Mouse (Mus musculus): ENCODE measurements around the gene Gpr155. TPM values are rescaled to one million over a fixed set of nuclear protein-coding genes. Genes with fewer than 3 reads are reported as not detected.

Gpr155 gene
- polyA plus RNA-seq, 1 experiment from 2014 or later, result 1.6 TPM

GRCm38 (mm10) chr2:73389951-73390350, 3.6 kb upstream of the Gpr155 start:
- in situ Hi-C loops (cut with MboI; ENCODE audit: low pct_unique_long_range_greater_than_20kb), result no loop called here
- POLR2A ChIA-PET, result interaction anchor here (0.6 kb wide), 1 partner anchor 78 kb away, joined by 4 read pairs; no protein-coding TSS in a partner anchor
- H3K27me3 ChIP-seq, result no peaks in the 10 kb centered on the region
- CTCF ChIA-PET, result interaction anchor here (1.0 to 1.1 kb wide), 2 partner anchors 10 to 16 kb away, joined by 3 read pairs; no protein-coding TSS in a partner anchor
- no peak for ATAC-seq
- no peak for DNase-seq (ENCODE audit: low read depth, low spot score)
- TF ChIP-seq CTCF (IDR thresholded peaks at IDR 0.05), result no peak

GRCm38 (mm10) chr2:73387806-73388205, 1.4 kb upstream of the Gpr155 start:
- DNase-seq (ENCODE audit: low read depth, low spot score) (no peak), ATAC-seq (no peak)
- ChIA-PET CTCF (interaction anchor here (1.3 kb wide), 1 partner anchor 19 kb away, joined by 3 read pairs; no protein-coding TSS in a partner anchor), POLR2A (interaction anchor here (0.7 to 1.3 kb wide), 3 partner anchors 10 to 1616 kb away, joined by 3 to 4 read pairs (median 4); no protein-coding TSS in a partner anchor)
- H3K27me3 ChIP-seq, result no peaks in the 10 kb centered on the region
- in situ Hi-C loops (cut with MboI; ENCODE audit: low pct_unique_long_range_greater_than_20kb), result no loop called here
- TF ChIP-seq CTCF (IDR thresholded peaks at IDR 0.05), result no peak

GRCm38 (mm10) chr2:73385641-73386355, 574 bp downstream of the Gpr155 start:
- DNase-seq (ENCODE audit: low read depth, low spot score) (no peak), ATAC-seq (peak; percentile 37)
- TF ChIP-seq CTCF (IDR thresholded peaks at IDR 0.05), result no peak
- POLR2A ChIA-PET, result no interaction called here
- in situ Hi-C loops (cut with MboI; ENCODE audit: low pct_unique_long_range_greater_than_20kb), result no loop called here
- H3K27me3 ChIP-seq, result no peaks in the 10 kb centered on the region
- CTCF ChIA-PET, result interaction anchor here (0.9 kb wide), 1 partner anchor 107 kb away, joined by 4 read pairs; no protein-coding TSS in a partner anchor

- ChIA-PET CTCF (interaction anchor here (0.9 kb wide), 1 partner anchor 107 kb away, joined by 4 read pairs; no protein-coding TSS in a partner anchor), POLR2A (no interaction called here)
- TF ChIP-seq CTCF (IDR thresholded peaks at IDR 0.05), result no peak
- H3K27me3 ChIP-seq, result no peaks in the 10 kb centered on the region
- no peak for ATAC-seq
- in situ Hi-C loops (cut with MboI; ENCODE audit: low pct_unique_long_range_greater_than_20kb), result no loop called here
- no peak for DNase-seq (ENCODE audit: low read depth, low spot score)
These were observed 1.2 kb downstream of the Gpr155 start for GRCm38 (mm10) chr2:73385172-73385571.

- in situ Hi-C loops (cut with MboI; ENCODE audit: low pct_unique_long_range_greater_than_20kb), result no loop called here
- no peaks in the 10 kb centered on the region for H3K27me3 ChIP-seq
- TF ChIP-seq CTCF (IDR thresholded peaks at IDR 0.05), result no peak
- ChIA-PET CTCF (no interaction called here), POLR2A (interaction anchor here (1.1 kb wide), 1 partner anchor 8 kb away, joined by 3 read pairs; no protein-coding TSS in a partner anchor)
- no peak for ATAC-seq
- no peak for DNase-seq (ENCODE audit: low read depth, low spot score)
These were observed 5.9 kb downstream of the Gpr155 start for GRCm38 (mm10) chr2:73380298-73380975.

- in situ Hi-C loops (cut with MboI; ENCODE audit: low pct_unique_long_range_greater_than_20kb), result no loop called here
- no peaks in the 10 kb centered on the region for H3K27me3 ChIP-seq
- ChIA-PET POLR2A (interaction anchor here (1.1 kb wide), 1 partner anchor 9 kb away, joined by 3 read pairs; no protein-coding TSS in a partner anchor), CTCF (no interaction called here)
- TF ChIP-seq CTCF (IDR thresholded peaks at IDR 0.05), result no peak
- DNase-seq (ENCODE audit: low read depth, low spot score), result no peak
- no peak for ATAC-seq
These were observed 6.7 kb downstream of the Gpr155 start for GRCm38 (mm10) chr2:73379656-73380055.

GRCm38 (mm10) chr2:73378326-73378725, 8.0 kb downstream of the Gpr155 start:
- CTCF ChIA-PET, result no interaction called here
- POLR2A ChIA-PET, result no interaction called here
- no peak for TF ChIP-seq CTCF (IDR thresholded peaks at IDR 0.05)
- no peaks in the 10 kb centered on the region for H3K27me3 ChIP-seq
- in situ Hi-C loops (cut with MboI; ENCODE audit: low pct_unique_long_range_greater_than_20kb), result no loop called here
- DNase-seq (ENCODE audit: low read depth, low spot score) (no peak), ATAC-seq (no peak)

GRCm38 (mm10) chr2:73371530-73372335, 14.6 kb downstream of the Gpr155 start:
- in situ Hi-C loops (cut with MboI; ENCODE audit: low pct_unique_long_range_greater_than_20kb), result no loop called here
- H3K27me3 ChIP-seq, result no peaks in the 10 kb centered on the region
- DNase-seq (ENCODE audit: low read depth, low spot score) (no peak), ATAC-seq (no peak)
- ChIA-PET POLR2A (no interaction called here), CTCF (no interaction called here)
- no peak for TF ChIP-seq CTCF (IDR thresholded peaks at IDR 0.05)

- ATAC-seq, result no peak
- in situ Hi-C loops (cut with MboI; ENCODE audit: low pct_unique_long_range_greater_than_20kb), result no loop called here
- ChIA-PET POLR2A (no interaction called here), CTCF (no interaction called here)
- no peaks in the 10 kb centered on the region for H3K27me3 ChIP-seq
- peak; percentile 30 for TF ChIP-seq CTCF (IDR thresholded peaks at IDR 0.05)
- no peak for DNase-seq (ENCODE audit: low read depth, low spot score)
These were observed 22.9 kb downstream of the Gpr155 start for GRCm38 (mm10) chr2:73363448-73363847.

- H3K27me3 ChIP-seq, result no peaks in the 10 kb centered on the region
- in situ Hi-C loops (cut with MboI; ENCODE audit: low pct_unique_long_range_greater_than_20kb), result no loop called here
- CTCF ChIA-PET, result no interaction called here
- no peak for TF ChIP-seq CTCF (IDR thresholded peaks at IDR 0.05)
- ATAC-seq, result no peak
- no peak for DNase-seq (ENCODE audit: low read depth, low spot score)
- POLR2A ChIA-PET, result no interaction called here
These were observed 25.8 kb downstream of the Gpr155 start for GRCm38 (mm10) chr2:73360536-73360935.
